Mouse (Mus musculus): ENCODE measurements around the gene Dlst.

Gene Dlst

DNA sequence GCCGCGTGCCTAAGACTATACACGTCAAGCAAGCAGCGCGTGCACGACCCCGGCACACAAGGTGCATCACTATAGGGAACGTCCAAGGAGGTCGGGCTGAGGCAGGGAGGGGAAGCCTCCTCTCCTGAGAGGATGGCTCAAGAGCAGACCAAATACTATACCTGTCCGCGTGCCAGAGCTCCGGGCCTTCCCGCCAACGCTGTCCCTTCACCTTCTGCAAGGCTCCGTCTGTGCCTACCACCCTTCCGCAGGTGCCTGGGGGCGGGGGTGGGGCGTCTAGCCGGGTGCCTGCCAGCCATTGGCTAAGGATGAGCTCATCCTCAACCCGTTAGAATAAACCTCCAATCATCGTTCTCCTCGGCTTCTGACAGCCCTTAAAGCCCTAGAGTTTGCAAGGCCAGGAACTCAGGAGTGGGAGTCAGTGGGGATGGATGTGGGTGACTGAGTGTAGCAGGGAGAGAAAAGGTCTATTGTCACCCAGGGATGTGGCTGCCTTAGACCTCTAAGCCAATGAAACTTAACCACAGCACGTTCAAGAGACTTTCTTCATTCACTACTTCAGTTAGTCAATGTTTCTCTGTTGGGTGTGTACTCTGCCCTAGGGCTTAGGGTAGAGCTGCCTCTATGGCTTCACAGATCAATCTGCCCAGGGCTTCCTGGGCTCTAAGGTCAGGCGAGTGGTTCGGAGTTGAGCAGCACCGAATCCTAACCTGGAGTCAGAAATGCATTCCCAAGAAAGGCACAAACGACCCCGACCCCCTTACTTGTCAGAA, 40.6 kb downstream of the Dlst start, which contains the start of gene Rps6kl1:
TSS of gene Rps6kl1 (minus strand) at position 263 of the 773 bp plus-strand sequence.
- DNase-seq (ENCODE audit: low spot score) = peak; percentile 87

DNA sequence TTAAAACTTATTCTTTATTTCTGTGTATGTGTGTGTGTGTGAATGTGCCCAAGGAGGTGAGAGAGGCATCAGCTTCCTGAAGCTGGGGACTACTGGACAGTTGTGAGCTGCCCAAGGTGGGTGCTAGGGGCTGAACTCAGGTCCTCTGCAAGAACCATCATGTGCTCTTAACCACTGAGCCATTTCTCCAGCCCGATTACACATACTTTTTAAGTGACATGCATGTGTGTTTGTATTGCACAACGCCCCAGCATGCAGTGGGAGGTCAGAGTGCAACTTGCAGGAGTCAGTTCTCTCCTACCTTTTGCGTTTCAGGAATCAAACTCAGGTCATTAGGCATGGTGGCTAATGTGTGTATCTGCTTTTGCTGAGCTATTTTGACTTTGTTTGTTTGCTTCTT, 42.4 kb downstream of the Dlst start:
- DNase-seq (ENCODE audit: low spot score) = no peak

DNA sequence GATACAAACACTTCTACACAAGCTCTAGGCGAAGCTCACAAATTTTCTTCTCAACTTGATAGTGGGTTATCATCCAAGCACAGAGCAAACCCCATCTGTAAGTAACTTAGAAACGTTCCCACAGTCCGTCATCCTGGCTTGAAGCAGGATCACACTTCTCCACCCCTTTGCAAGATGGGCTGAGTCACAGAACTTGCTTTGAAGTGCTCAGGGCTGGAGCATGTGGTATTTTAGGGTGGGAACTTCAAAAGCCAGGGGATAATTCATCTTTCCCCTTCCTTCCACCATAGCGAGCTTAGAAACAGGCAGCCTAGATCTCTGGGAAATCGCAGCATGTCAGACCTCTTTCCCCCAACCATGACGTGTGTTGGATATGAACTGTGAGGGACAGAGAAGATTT, 45.7 kb downstream of the Dlst start:
- no peak for DNase-seq (ENCODE audit: low spot score)

DNA sequence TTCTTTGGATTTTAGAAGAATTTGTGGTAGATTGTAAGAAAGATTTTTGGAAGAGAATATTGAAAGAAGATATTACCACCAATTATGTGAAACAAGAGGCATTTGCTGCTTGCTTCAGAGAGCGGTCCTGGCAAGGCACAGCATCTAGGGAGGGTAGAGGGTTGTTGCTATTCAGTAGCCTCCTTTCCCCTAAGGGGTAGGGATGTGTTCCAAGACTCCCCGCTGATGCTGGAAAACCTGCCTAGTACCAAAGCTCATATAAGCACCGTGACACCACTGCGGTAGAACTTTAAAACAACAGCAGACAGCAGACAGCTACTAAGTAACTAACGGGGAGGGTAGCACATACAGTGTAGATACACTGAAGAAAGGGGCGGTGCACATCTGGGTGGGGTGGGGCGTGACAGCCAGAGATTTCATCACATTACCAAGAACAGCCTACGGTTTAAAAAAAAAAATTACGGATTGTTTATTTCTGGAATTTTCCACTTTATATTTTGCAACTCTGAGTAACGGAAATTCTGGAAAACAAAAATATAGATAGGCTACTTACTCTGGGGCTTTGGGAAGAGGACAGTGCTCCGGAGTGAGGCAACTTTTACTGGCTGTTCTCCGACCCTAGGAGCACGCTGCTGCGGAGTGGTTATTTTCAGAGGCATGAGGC, 47.3 kb downstream of the Dlst start:
- no peak for DNase-seq (ENCODE audit: low spot score)

- no peak for DNase-seq (ENCODE audit: low spot score)
Measured at GRCm38 (mm10) chr12:85158801-85159200, 48.2 kb downstream of the Dlst start.

DNA sequence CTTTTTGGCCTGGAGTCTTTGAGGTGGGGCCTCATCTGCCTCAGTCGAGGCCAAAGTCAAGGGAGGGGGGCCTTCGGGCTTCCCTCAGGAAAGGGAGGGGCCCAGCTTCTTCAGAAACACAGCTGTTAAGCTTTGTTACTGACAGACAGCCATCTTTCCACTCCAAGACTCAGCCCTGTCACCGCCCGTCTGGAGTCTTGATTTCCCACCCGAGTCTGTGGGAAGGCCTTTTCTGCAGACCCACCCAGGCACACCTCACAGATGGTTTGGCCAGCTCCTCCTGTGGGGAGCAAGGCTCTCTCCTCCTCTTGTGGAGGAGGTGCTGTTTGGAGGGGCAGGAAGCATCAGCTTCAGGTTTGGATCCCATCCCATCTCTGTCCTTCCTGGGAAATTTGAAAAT, 49.0 kb downstream of the Dlst start:
- no peak for DNase-seq (ENCODE audit: low spot score)

DNA sequence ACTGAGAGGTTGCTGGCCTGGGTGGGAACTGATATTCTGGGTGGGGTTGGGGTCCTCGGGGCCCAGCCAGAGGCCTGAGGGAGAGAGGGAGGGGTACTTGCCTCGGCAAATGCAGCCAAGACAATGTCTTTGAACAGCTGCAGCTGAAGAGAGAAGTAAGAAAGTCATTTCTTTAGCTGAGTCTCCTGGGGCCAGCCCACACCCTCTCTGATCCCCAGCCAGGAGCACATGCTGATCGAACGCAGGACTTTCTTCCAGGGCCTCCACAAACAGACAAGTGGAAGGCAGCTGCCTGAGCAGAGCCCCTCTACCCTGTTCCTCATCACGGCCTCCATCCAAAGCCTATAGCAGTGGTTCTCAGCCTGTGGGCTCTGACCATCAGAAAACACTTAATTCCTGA, 54.4 kb downstream of the Dlst start:
- no peak for DNase-seq (ENCODE audit: low spot score)

GRCm38 (mm10) chr12:85166631-85167030, 56.0 kb downstream of the Dlst start:
- DNase-seq (ENCODE audit: low spot score) = no peak

GRCm38 (mm10) chr12:85169117-85169858, 58.7 kb downstream of the Dlst start:
- DNase-seq (ENCODE audit: low spot score) = peak; percentile 76

GRCm38 (mm10) chr12:85169877-85170276, 59.2 kb downstream of the Dlst start:
- DNase-seq (ENCODE audit: low spot score) = no peak

GRCm38 (mm10) chr12:85170284-85170947, 59.8 kb downstream of the Dlst start:
- DNase-seq (ENCODE audit: low spot score) = no peak

GRCm38 (mm10) chr12:85170948-85171307, 60.3 kb downstream of the Dlst start:
- DNase-seq (ENCODE audit: low spot score) = no peak

DNA sequence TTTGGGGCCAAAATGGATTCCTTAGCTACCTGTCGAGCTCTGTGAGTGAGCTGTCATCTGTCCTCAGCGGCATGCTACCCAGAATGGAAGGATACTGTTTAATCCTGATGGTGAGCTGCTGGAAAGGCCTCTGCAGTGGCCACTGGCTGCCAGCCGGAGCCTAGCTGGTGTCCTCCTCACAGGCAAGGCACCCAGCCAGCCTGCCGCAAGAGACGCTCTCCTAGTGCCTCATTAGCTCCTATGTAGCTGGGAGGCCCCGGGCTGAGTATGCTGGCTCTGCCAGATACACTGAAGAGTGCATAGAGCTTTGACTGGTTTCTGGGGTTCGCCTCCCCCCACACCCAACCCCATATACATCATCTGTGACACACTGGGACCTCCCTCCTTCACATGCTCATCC, 63.4 kb downstream of the Dlst start:
- peak; percentile 57 for DNase-seq (ENCODE audit: low spot score)

DNA sequence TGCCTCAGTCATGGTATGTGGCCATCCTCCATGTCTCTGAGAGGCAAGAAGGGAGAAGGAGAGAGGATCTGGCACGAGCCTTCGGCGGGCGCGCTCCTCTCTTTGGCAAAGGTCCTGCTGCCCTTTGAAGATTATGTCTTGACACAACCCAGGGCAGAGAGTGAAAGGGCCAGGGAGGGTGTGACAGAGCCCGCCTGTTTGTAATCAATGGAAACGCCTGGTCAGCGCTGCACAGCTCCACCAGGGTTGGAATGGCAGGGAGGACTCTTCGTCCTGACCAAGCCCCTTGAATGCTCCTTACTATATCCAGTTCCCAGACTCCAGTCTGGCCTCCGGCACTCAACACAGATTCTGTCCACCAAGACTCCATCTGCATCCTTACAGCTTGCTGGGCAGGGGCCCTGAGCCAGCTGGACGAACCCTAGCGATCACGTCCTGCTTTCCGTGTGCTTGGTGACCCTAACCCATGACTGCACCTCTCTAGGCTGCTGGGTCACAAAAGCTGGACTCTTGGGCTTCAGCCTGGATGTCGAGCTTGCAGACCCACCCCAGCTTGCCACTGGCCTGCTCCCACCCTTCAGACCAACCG, 64.5 kb downstream of the Dlst start:
- DNase-seq (ENCODE audit: low spot score) = peak; percentile 89

DNA sequence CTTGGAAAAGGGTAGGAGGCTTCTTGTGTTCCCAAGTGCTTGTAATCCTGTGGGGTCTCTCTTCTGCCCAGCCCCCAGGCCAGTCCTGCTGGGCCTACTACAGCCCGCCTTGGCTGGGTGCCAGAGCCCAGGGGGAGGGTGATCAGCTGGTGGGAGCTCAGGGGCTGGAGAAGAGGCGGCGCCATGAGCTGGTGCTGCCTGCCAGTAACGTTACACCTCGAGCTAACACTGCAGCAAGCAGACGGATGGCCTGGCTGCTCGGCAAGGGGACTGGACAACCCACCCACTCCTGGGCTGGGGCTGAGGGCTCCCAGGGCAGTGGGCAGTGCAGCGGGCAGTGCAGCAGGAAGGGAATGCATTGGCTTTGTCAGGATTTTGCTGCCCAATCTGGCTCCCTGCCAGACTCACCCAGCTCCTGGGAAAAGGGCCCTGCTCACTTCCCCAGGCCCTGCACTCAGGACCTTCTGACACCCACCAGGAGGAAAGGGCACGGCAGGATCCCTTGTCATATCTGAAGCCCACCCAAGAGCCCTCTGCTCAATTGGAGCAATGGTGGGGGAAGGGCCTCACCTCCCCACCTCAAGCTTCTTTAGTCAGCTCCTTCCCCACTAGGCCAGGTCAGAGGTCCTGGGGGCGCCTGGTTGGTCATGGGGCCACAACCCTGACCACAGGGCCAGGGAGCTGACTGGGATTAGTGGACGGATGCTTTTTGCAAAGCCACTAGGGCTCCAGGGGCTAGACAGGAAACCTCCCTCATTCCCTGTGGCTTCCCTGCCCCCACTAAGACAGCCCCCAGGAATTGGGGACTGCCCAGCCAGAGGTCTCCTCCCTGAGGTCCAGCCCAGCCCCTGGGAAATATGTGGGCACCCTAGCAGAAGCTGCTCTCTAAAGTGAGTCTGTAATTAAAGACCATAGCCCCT, 65.6 kb downstream of the Dlst start:
- DNase-seq (ENCODE audit: low spot score) = peak; percentile 78

GRCm38 (mm10) chr12:85176846-85177523, 66.4 kb downstream of the Dlst start:
- DNase-seq (ENCODE audit: low spot score) = peak; percentile 79

- no peak for DNase-seq (ENCODE audit: low spot score)
Measured at GRCm38 (mm10) chr12:85177740-85178239, 67.2 kb downstream of the Dlst start, which contains the start of gene Pgf. TSS of gene Pgf (minus strand) at chr12:85177790.

- DNase-seq (ENCODE audit: low spot score) = no peak
Measured at GRCm38 (mm10) chr12:85178294-85178693, 67.7 kb downstream of the Dlst start.

DNA sequence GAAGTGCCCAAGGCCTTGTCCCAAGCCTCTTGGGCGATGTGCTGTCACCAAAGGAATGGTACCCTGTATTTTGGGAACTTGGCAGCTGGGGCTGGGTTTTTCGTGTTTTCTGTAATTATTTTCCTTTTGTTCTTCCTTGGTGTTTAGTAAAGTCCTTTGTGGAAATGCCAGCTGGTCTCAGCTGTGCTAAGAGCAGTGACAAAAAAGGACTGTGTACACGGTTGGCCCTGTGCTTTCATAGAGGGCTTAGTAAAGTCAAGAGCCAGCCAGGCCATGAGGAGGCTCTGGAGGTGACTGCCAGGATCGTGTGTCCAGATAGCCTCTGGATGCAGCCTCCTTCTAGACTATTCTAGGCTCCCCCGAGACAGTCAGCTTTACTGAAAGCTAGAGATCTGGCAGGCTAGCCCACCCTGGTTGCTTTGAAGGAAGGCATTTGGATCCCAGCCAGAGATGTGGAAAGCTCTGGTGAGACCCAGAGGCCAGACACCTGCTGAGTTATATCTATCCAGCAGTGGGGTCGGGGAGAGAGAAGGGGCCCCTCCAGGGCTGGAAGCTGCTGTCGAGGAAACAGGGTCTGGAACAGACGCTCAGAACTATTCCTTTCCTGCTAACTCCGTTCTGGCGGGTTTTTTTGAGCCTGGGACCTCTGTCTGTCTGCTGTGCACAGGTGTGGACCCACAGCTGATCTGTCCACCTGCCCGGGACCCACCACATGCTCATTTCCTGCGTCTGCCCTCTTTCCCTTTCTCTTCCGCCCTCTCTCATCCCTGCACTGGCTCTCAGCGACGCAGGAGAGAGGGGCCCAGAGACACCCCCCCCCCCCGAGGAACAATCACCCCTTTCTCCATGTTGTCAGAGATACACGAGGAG, 71.1 kb downstream of the Dlst start:
- no peak for DNase-seq (ENCODE audit: low spot score)

Measured in MN1 (cell line).